Mouse (Mus musculus): Measurements from ENCODE around the gene Pde6h.

DNA sequence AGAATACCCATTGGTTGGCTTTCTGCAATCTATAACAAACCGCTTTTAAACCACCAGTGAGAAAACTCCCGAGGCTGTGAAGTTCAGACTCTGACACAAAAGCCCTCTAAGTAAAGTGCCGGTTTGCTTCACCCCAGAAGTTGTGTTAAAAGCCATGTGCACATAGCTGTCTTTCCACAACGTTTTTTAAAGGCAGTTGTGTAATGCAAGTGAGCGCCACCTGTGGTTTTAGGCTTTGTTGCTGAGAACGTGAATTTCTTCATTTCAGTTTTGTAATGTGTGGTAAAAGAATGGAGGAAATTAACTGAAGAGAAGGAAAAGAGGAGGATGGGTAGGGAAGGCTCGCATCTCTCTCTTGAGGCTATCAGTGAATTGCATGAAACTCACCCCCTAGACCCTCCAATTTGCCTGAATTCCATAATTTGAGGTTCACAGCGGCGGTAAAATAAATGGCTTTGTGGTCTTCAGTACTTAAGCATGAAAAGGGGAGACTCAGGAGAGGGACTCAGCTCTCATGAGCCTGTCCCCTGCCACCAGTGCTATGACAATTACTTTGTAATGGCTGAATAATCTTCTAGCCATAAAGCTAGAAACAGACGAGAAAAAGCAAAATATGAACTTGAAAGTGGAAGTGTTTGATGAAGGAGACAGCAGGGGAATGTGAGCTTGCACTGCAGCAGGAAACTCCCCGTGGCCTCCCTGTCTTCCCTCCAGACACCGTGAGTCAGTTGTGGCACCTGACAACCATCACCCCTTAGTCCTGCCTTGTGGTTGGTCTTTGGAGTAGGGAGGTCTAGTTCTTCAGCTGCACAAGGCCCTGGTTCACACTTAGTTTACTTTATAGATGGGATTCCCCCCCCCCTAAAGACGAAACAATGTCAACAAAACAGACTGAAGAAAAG, 41.2 kb downstream of the Pde6h start:
- TF ChIP-seq CTCF (IDR thresholded peaks at IDR 0.05; ENCODE audit: borderline replicate concordance, extremely low read depth, insufficient read depth, insufficient read length) (no peak), POLR2A (IDR thresholded peaks at IDR 0.05; ENCODE audit: borderline replicate concordance, extremely low read depth, insufficient read depth, insufficient read length, poor library complexity, severe bottlenecking) (no peak)
